Mouse (Mus musculus): ENCODE results near the gene Acap2.

DNA sequence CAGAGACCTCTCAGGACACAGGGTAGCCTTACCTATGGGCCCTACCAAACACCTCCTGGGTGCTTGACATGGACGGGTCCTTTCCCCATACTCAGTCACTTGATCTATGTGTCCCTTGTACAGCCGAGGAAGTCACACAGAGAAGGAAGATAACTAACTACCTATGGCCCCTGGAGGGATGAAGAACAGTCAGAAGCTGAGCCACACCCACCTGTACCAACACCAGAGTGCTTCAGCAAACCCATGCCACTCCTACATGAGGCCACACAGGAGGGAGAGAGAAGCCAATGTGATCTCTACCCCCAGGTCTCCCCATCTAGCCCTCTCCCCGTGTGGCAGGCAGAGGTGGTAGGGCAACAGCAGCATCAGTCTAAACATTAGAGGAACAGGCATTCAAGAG lies 138.1 kb downstream of the Acap2 start:
- TF ChIP-seq CTCF (conservative IDR thresholded peaks at IDR 0.05; ENCODE audit: low read length) = no peak
- no peak for TF ChIP-seq POU5F1 (IDR thresholded peaks at IDR 0.05; ENCODE audit: borderline replicate concordance, low read length)
- no peak for TF ChIP-seq NANOG (IDR thresholded peaks at IDR 0.05; ENCODE audit: borderline replicate concordance, low read length)

Data from E14TG2a.4 (cell line).